ENCODE assay signal across 9 mouse cellular contexts in genomic region chr11:120137625-120138004, GRCm38 (mm10). TPM values are rescaled to one million over a fixed set of nuclear protein-coding genes. Genes with fewer than 3 reads are reported as not detected.
DNase-seq lines count a peak whose midpoint lies in the region; ATAC-seq and TF ChIP-seq lines count a peak whose summit lies in the region.
"Had no signal": no experiment of that assay in that cellular context is flagged by ENCODE, and none has a peak within 500 bp of the region (broad histone marks: within the 10 kb centered on the region; RNA-seq: fewer than 3 reads in every experiment).

No protein-coding gene starts in this region.

- 0 out of 2 replicates have a peak, but pooled peaks cover 3% of the 10 kb centered on the region for H3K79me2 ChIP-seq in heart, adult 2 months (replicated peaks; ENCODE audit: control insufficient read depth, insufficient read depth, low read length)

- peak in 1 of 2 experiments; percentile 35 for DNase-seq in heart, adult 2 months
- no peak for DNase-seq in heart, postnatal 36 days
- peak; percentile 75 for DNase-seq in midbrain, embryonic 11.5 days (ENCODE audit: low spot score, missing footprints)
- DNase-seq in liver, embryonic 13.5 days: no peak
- DNase-seq in left cerebral cortex, postnatal 14 days (ENCODE audit: low spot score in 2 of 2): no peak
- DNase-seq in forebrain, postnatal 0 days: no peak
- DNase-seq: thymus, adult 18-20 months had no signal

- no peak for TF ChIP-seq POLR2A in heart, adult 2 months (IDR thresholded peaks at IDR 0.05; ENCODE audit: insufficient read depth, low read depth, low read length)

- TF ChIP-seq EP300 in heart, adult 2 months (IDR thresholded peaks at IDR 0.05; ENCODE audit: insufficient read depth, low read depth, low read length): no peak

- peak overlapping the region; percentile 38; the same call in 1 of the 2 replicates for H3K27ac ChIP-seq in heart, adult 2 months
- H3K27ac ChIP-seq in midbrain, embryonic 11.5 days (ENCODE audit: low read depth, low read length): no peak overlapping the region
- no peak overlapping the region for H3K27ac ChIP-seq in midbrain, embryonic 13.5 days
- H3K27ac ChIP-seq in liver, embryonic 13.5 days: peak overlapping the region; percentile 73
- no peak overlapping the region for H3K27ac ChIP-seq in forebrain, postnatal 0 days (ENCODE audit: low read depth, low read length)

- 44% methylated on average over 5 of the region's 5 CpGs for WGBS in heart, adult 2 months
- 49% methylated on average over 5 of the region's 5 CpGs for WGBS in midbrain, embryonic 11.5 days
- 55% methylated on average over 5 of the region's 5 CpGs for WGBS in midbrain, embryonic 13.5 days
- 46% methylated on average over 5 of the region's 5 CpGs for WGBS in liver, embryonic 13.5 days (ENCODE audit: insufficient replicate concordance)
- WGBS in forebrain, postnatal 0 days: 57% methylated on average over 5 of the region's 5 CpGs

- no peak overlapping the region for H3K4me3 ChIP-seq in heart, adult 2 months
- no peak overlapping the region for H3K4me3 ChIP-seq in midbrain, embryonic 11.5 days (ENCODE audit: low read depth, low read length)
- no peak overlapping the region for H3K4me3 ChIP-seq in midbrain, embryonic 13.5 days (replicated peaks)
- H3K4me3 ChIP-seq in liver, embryonic 13.5 days (replicated peaks): 0 out of 2 replicates have a peak overlapping the region, but pooled peaks have one; percentile 22
- H3K4me3 ChIP-seq in forebrain, postnatal 0 days (ENCODE audit: low read depth, low read length): no peak overlapping the region
- H3K4me3 ChIP-seq: myocyte had no signal

- no peaks in the 10 kb centered on the region for H3K27me3 ChIP-seq in heart, adult 2 months (ENCODE audit: control insufficient read depth, insufficient read depth, low read length)
- H3K27me3 ChIP-seq in midbrain, embryonic 11.5 days (ENCODE audit: control insufficient read depth, insufficient read depth, low read length): no peaks in the 10 kb centered on the region
- no peaks in the 10 kb centered on the region for H3K27me3 ChIP-seq in midbrain, embryonic 13.5 days
- no peaks in the 10 kb centered on the region for H3K27me3 ChIP-seq in liver, embryonic 13.5 days
- H3K27me3 ChIP-seq in forebrain, postnatal 0 days (ENCODE audit: insufficient read depth, low read length): no peaks in the 10 kb centered on the region

- no peak for ATAC-seq in midbrain, embryonic 11.5 days (ENCODE audit: low FRiP score)
- ATAC-seq in midbrain, embryonic 13.5 days: no peak
- no peak for ATAC-seq in liver, embryonic 13.5 days (ENCODE audit: low read depth)
- ATAC-seq in forebrain, postnatal 0 days: no peak

- H3K4me1 ChIP-seq in heart, adult 2 months (ENCODE audit: control insufficient read depth, insufficient read depth, low read length): peaks cover 29% of the 10 kb centered on the region
- H3K4me1 ChIP-seq in midbrain, embryonic 11.5 days (ENCODE audit: control insufficient read depth, insufficient read depth, low read length): peaks cover 4% of the 10 kb centered on the region; the same call in 1 of the 2 replicates
- H3K4me1 ChIP-seq in midbrain, embryonic 13.5 days (replicated peaks): peaks cover 14% of the 10 kb centered on the region
- H3K4me1 ChIP-seq in liver, embryonic 13.5 days (replicated peaks): peaks cover 73% of the 10 kb centered on the region
- no peaks in the 10 kb centered on the region for H3K4me1 ChIP-seq in forebrain, postnatal 0 days (ENCODE audit: insufficient read depth)

- H3K36me3 ChIP-seq in heart, adult 2 months (ENCODE audit: control insufficient read depth, insufficient read depth, low read length): no peaks in the 10 kb centered on the region
- no peaks in the 10 kb centered on the region for H3K36me3 ChIP-seq in midbrain, embryonic 11.5 days (ENCODE audit: control insufficient read depth, insufficient read depth, low read length)
- H3K36me3 ChIP-seq in midbrain, embryonic 13.5 days: peaks cover 34% of the 10 kb centered on the region
- peaks cover 61% of the 10 kb centered on the region for H3K36me3 ChIP-seq in liver, embryonic 13.5 days
- peaks cover 26% of the 10 kb centered on the region for H3K36me3 ChIP-seq in forebrain, postnatal 0 days (ENCODE audit: insufficient read depth)

- H3K9ac ChIP-seq in heart, adult 2 months (ENCODE audit: low read depth, low read length): no peak overlapping the region
- no peak overlapping the region for H3K9ac ChIP-seq in midbrain, embryonic 11.5 days (ENCODE audit: low read length)
- no peak overlapping the region for H3K9ac ChIP-seq in midbrain, embryonic 13.5 days (replicated peaks)
- peak overlapping the region; percentile 50 for H3K9ac ChIP-seq in liver, embryonic 13.5 days
- no peak overlapping the region for H3K9ac ChIP-seq in forebrain, postnatal 0 days

- H3K9me3 ChIP-seq in midbrain, embryonic 11.5 days (ENCODE audit: control insufficient read depth, low read length): no peaks in the 10 kb centered on the region
- no peaks in the 10 kb centered on the region for H3K9me3 ChIP-seq in midbrain, embryonic 13.5 days
- no peaks in the 10 kb centered on the region for H3K9me3 ChIP-seq in liver, embryonic 13.5 days (replicated peaks)
- H3K9me3 ChIP-seq in forebrain, postnatal 0 days (ENCODE audit: low read length): no peaks in the 10 kb centered on the region

- TF ChIP-seq CTCF in heart, adult 2 months (IDR thresholded peaks at IDR 0.05): no peak
- TF ChIP-seq CTCF in forebrain, postnatal 0 days (IDR thresholded peaks at IDR 0.05; ENCODE audit: low read depth): no peak

- intact Hi-C loops in heart, adult 2 months (cut with DNase I): no loop called here
- intact Hi-C loops in heart, postnatal 36 days (cut with DNase I): no loop called here
- intact Hi-C loops in left cerebral cortex, postnatal 14 days (cut with DNase I): no loop called here

- H3K4me2 ChIP-seq in midbrain, embryonic 11.5 days: no peak overlapping the region; the same call in 1 of the 2 replicates
- H3K4me2 ChIP-seq in midbrain, embryonic 13.5 days (replicated peaks): no peak overlapping the region
- peak overlapping the region; percentile 51 for H3K4me2 ChIP-seq in liver, embryonic 13.5 days
- no peak overlapping the region for H3K4me2 ChIP-seq in forebrain, postnatal 0 days (ENCODE audit: low read depth)

RNA-seq across cellular contexts. Expression of gene Slc38a10, which starts 13.5 kb away (rescaled TPM):
- total RNA-seq in heart, adult 2 months (2021): 10 to 100 TPM; 83.1 to 89.6 TPM
- polyA plus RNA-seq in heart, adult 2 months (2012; rRNA removed): 84.5 and 128 TPM in 2 replicates
- 10 to 100 TPM; 79.8 to 81.1 TPM for total RNA-seq in heart, postnatal 36 days (2021)
- 46.3 and 53.3 TPM in 2 replicates for polyA plus RNA-seq in midbrain, embryonic 11.5 days (2014; fragmentation: Nextera tagmentation; extraction: Ambion mirVana)
- 105 and 109 TPM in 2 replicates for polyA plus RNA-seq in midbrain, embryonic 13.5 days (2015; fragmentation: Nextera tagmentation; extraction: Ambion mirVana)
- 35.5 and 38.3 TPM in 2 replicates for polyA plus RNA-seq in liver, embryonic 13.5 days (2015; fragmentation: Nextera tagmentation; extraction: Ambion mirVana)
- total RNA-seq in left cerebral cortex, postnatal 14 days (2021): 10 to 100 TPM; 94.9 to 95.2 TPM
- total RNA-seq in forebrain, postnatal 0 days (2014; rRNA removed): 114 and 147 TPM in 2 replicates
- 90.4 and 97.0 TPM in 2 replicates for polyA plus RNA-seq in forebrain, postnatal 0 days (2015; fragmentation: Nextera tagmentation; extraction: Ambion mirVana)

RNA-seq across cellular contexts. Expression of gene Ndufaf8, which starts 38.9 kb away (rescaled TPM):
- 10 to 100 TPM; 82.7 to 93.9 TPM for total RNA-seq in heart, adult 2 months (2021)
- polyA plus RNA-seq in heart, adult 2 months (2012; rRNA removed): 35.5 and 51.0 TPM in 2 replicates
- 10 to 100 TPM; 64.5 to 67.7 TPM for total RNA-seq in heart, postnatal 36 days (2021)
- 58.4 and 61.3 TPM in 2 replicates for polyA plus RNA-seq in midbrain, embryonic 11.5 days (2014; fragmentation: Nextera tagmentation; extraction: Ambion mirVana)
- 59.2 and 63.7 TPM in 2 replicates for polyA plus RNA-seq in midbrain, embryonic 13.5 days (2015; fragmentation: Nextera tagmentation; extraction: Ambion mirVana)
- 46.5 and 52.1 TPM in 2 replicates for polyA plus RNA-seq in liver, embryonic 13.5 days (2015; fragmentation: Nextera tagmentation; extraction: Ambion mirVana)
- 10 to 100 TPM; 35.3 to 39.1 TPM for total RNA-seq in left cerebral cortex, postnatal 14 days (2021)
- total RNA-seq in forebrain, postnatal 0 days (2014; rRNA removed): 16.7 and 32.2 TPM in 2 replicates
- 58.1 and 74.8 TPM in 2 replicates for polyA plus RNA-seq in forebrain, postnatal 0 days (2015; fragmentation: Nextera tagmentation; extraction: Ambion mirVana)

RNA-seq across cellular contexts. Expression of gene Tepsin, which starts 39.1 kb away (rescaled TPM):
- 1 to 10 TPM; 6.1 to 6.3 TPM for total RNA-seq in heart, adult 2 months (2021)
- polyA plus RNA-seq in heart, adult 2 months (2012; rRNA removed): 19.1 and 22.8 TPM in 2 replicates
- total RNA-seq in heart, postnatal 36 days (2021): 1 to 10 TPM; 7.0 to 7.4 TPM
- polyA plus RNA-seq in midbrain, embryonic 11.5 days (2014; fragmentation: Nextera tagmentation; extraction: Ambion mirVana): 12.3 and 14.2 TPM in 2 replicates
- 19.9 and 20.9 TPM in 2 replicates for polyA plus RNA-seq in midbrain, embryonic 13.5 days (2015; fragmentation: Nextera tagmentation; extraction: Ambion mirVana)
- polyA plus RNA-seq in liver, embryonic 13.5 days (2015; fragmentation: Nextera tagmentation; extraction: Ambion mirVana): 5.2 and 6.9 TPM in 2 replicates
- total RNA-seq in left cerebral cortex, postnatal 14 days (2021): 10 to 100 TPM; 18.4 to 18.7 TPM
- 19.0 and 25.8 TPM in 2 replicates for total RNA-seq in forebrain, postnatal 0 days (2014; rRNA removed)
- polyA plus RNA-seq in forebrain, postnatal 0 days (2015; fragmentation: Nextera tagmentation; extraction: Ambion mirVana): 12.7 and 14.8 TPM in 2 replicates

RNA-seq across cellular contexts. Expression of gene Cep131, which starts 51.0 kb away (rescaled TPM):
- total RNA-seq in heart, adult 2 months (2021): 10 to 100 TPM in 1 of 2 experiments, 1 to 10 TPM in 1; 9.3 to 10.7 TPM
- polyA plus RNA-seq in heart, adult 2 months (2012; rRNA removed): 3.7 and 6.5 TPM in 2 replicates
- total RNA-seq in heart, postnatal 36 days (2021): 10 to 100 TPM in 1 of 2 experiments, 1 to 10 TPM in 1; 9.6 to 11.5 TPM
- 24.9 and 28.9 TPM in 2 replicates for polyA plus RNA-seq in midbrain, embryonic 11.5 days (2014; fragmentation: Nextera tagmentation; extraction: Ambion mirVana)
- polyA plus RNA-seq in midbrain, embryonic 13.5 days (2015; fragmentation: Nextera tagmentation; extraction: Ambion mirVana): 29.3 and 37.9 TPM in 2 replicates
- 4.8 and 5.1 TPM in 2 replicates for polyA plus RNA-seq in liver, embryonic 13.5 days (2015; fragmentation: Nextera tagmentation; extraction: Ambion mirVana)
- total RNA-seq in left cerebral cortex, postnatal 14 days (2021): 10 to 100 TPM; 29.5 to 41.7 TPM
- total RNA-seq in forebrain, postnatal 0 days (2014; rRNA removed): 18.3 and 21.4 TPM in 2 replicates
- polyA plus RNA-seq in forebrain, postnatal 0 days (2015; fragmentation: Nextera tagmentation; extraction: Ambion mirVana): 21.0 and 22.0 TPM in 2 replicates

Comparison
In these comparisons a context has a peak if more than half of its experiments do, and no peak if none do; other contexts are left out.
1. H3K27ac ChIP-seq: peak in heart, adult 2 months (single experiment) and liver, embryonic 13.5 days (single experiment); none in midbrain, embryonic 11.5 days (single experiment), midbrain, embryonic 13.5 days (single experiment) and forebrain, postnatal 0 days (single experiment).